Mouse (Mus musculus) liver, adult (tissue): ENCODE data around the gene Tmem88.
A peak's percentile ranks its signal among the peaks of the same experiment; 100 is the strongest.

Source experiments
- GATA4 ChIP-seq: IDR thresholded peaks from 2 replicates; pipeline ENCODE4 v1.6.1; 2014; ENCODE audit warnings: mild to moderate bottlenecking, low read length; ENCODE audit not compliant: insufficient replicate concordance

The Tmem88 gene

GRCm38 (mm10) chr11:69411538-69412203 is 13.6 kb upstream of the Tmem88 start:
- TF ChIP-seq GATA4, result no peak

GRCm38 (mm10) chr11:69411073-69411535 is 13.1 kb upstream of the Tmem88 start:
- no peak for TF ChIP-seq GATA4

- TF ChIP-seq GATA4, result 0 out of 2 replicates have a peak, but pooled peaks have one; percentile 14
These were observed 12.5 kb upstream of the Tmem88 start for GRCm38 (mm10) chr11:69410310-69411072.

- no peak for TF ChIP-seq GATA4
These were observed 11.9 kb upstream of the Tmem88 start for GRCm38 (mm10) chr11:69410045-69410309.

GRCm38 (mm10) chr11:69409378-69410044 is 11.5 kb upstream of the Tmem88 start:
- no peak for TF ChIP-seq GATA4

GRCm38 (mm10) chr11:69408541-69409377 is 10.7 kb upstream of the Tmem88 start:
- no peak for TF ChIP-seq GATA4

GRCm38 (mm10) chr11:69407724-69408004 is 9.6 kb upstream of the Tmem88 start:
- no peak for TF ChIP-seq GATA4

GRCm38 (mm10) chr11:69406867-69407723 is 9.1 kb upstream of the Tmem88 start:
- TF ChIP-seq GATA4, result no peak

- no peak for TF ChIP-seq GATA4
These were observed 8.2 kb upstream of the Tmem88 start for GRCm38 (mm10) chr11:69406282-69406681.

- no peak for TF ChIP-seq GATA4
These were observed 7.6 kb upstream of the Tmem88 start for GRCm38 (mm10) chr11:69405397-69406200.

- no peak for TF ChIP-seq GATA4
These were observed 6.8 kb upstream of the Tmem88 start for GRCm38 (mm10) chr11:69404595-69405396.

GRCm38 (mm10) chr11:69403691-69404594 is 5.9 kb upstream of the Tmem88 start:
- no peak for TF ChIP-seq GATA4
